Mouse (Mus musculus): ENCODE measurements at regions not wholly inside any gene's neighbourhood (a gene's known extent, or its start where the extent isn't known, plus 50 kb on each side); places are given as distances from the start of the nearest gene placed in this dataset.

GRCm38 (mm10) chr9:31971801-31972628 lies 58.8 kb upstream of the Barx2 start:
- Histone ChIP-seq H3K4me2 (ENCODE audit: low read length) (peak overlapping the region; percentile 1; the same call in 1 of the 2 replicates), H3K4me1 (ENCODE audit: control insufficient read depth, insufficient read depth, low read length) (peaks cover 14% of the 10 kb centered on the region), H3K9me3 (replicated peaks; ENCODE audit: control insufficient read depth, low read length, poor library complexity, severe bottlenecking) (no peaks in the 10 kb centered on the region), H3K36me3 (ENCODE audit: control insufficient read depth, insufficient read depth, low read length) (no peaks in the 10 kb centered on the region), H3K27ac (ENCODE audit: low read length) (peak overlapping the region; percentile 25), H3K27me3 (ENCODE audit: control insufficient read depth, insufficient read depth, low read depth, low read length) (no peaks in the 10 kb centered on the region), H3K9ac (ENCODE audit: low read depth, low read length) (peak overlapping the region; percentile 3; the same call in 1 of the 2 replicates), H3K4me3 (ENCODE audit: low read depth, low read length) (no peak overlapping the region)
- 7% methylated on average over 7 of the region's 7 CpGs for WGBS
- peak; percentile 97 for ATAC-seq

GRCm38 (mm10) chr9:31972629-31972993 lies 59.3 kb upstream of the Barx2 start:
- Histone ChIP-seq H3K27me3 (ENCODE audit: control insufficient read depth, insufficient read depth, low read depth, low read length) (no peaks in the 10 kb centered on the region), H3K27ac (ENCODE audit: low read length) (peak overlapping the region; percentile 25), H3K4me1 (ENCODE audit: control insufficient read depth, insufficient read depth, low read length) (peaks cover 14% of the 10 kb centered on the region), H3K4me3 (ENCODE audit: low read depth, low read length) (no peak overlapping the region), H3K36me3 (ENCODE audit: control insufficient read depth, insufficient read depth, low read length) (no peaks in the 10 kb centered on the region), H3K9me3 (replicated peaks; ENCODE audit: control insufficient read depth, low read length, poor library complexity, severe bottlenecking) (no peaks in the 10 kb centered on the region), H3K9ac (ENCODE audit: low read depth, low read length) (peak overlapping the region; percentile 3; the same call in 1 of the 2 replicates), H3K4me2 (ENCODE audit: low read length) (peak overlapping the region; percentile 1; the same call in 1 of the 2 replicates)
- 31% methylated on average over 6 of the region's 6 CpGs for WGBS
- peak; percentile 66 for ATAC-seq

GRCm38 (mm10) chr9:31976191-31976590 lies 62.9 kb upstream of the Barx2 start:
- ATAC-seq: no peak
- peaks cover 14% of the 10 kb centered on the region for H3K4me1 ChIP-seq (ENCODE audit: control insufficient read depth, insufficient read depth, low read length)

GRCm38 (mm10) chr9:31978071-31978470 lies 64.8 kb upstream of the Barx2 start:
- H3K36me3 ChIP-seq (ENCODE audit: control insufficient read depth, insufficient read depth, low read length): no peaks in the 10 kb centered on the region
- H3K4me1 ChIP-seq (ENCODE audit: control insufficient read depth, insufficient read depth, low read length): no peaks in the 10 kb centered on the region
- no peaks in the 10 kb centered on the region for H3K27me3 ChIP-seq (ENCODE audit: control insufficient read depth, insufficient read depth, low read depth, low read length)
- WGBS: 94% methylated on average over 2 of the region's 2 CpGs
- no peak overlapping the region for H3K27ac ChIP-seq (ENCODE audit: low read length)
- ATAC-seq: no peak
- no peak overlapping the region for H3K4me2 ChIP-seq (ENCODE audit: low read length)
- H3K9me3 ChIP-seq (replicated peaks; ENCODE audit: control insufficient read depth, low read length, poor library complexity, severe bottlenecking): 0 out of 2 replicates have a peak, but pooled peaks cover 3% of the 10 kb centered on the region
- no peak overlapping the region for H3K4me3 ChIP-seq (ENCODE audit: low read depth, low read length)
- no peak overlapping the region for H3K9ac ChIP-seq (ENCODE audit: low read depth, low read length)

More at GRCm38 (mm10) chr9:31976191-31976590, 62.9 kb upstream of the Barx2 start:
- no peak overlapping the region for H3K27ac ChIP-seq (ENCODE audit: low read length)
- H3K9me3 ChIP-seq (replicated peaks; ENCODE audit: control insufficient read depth, low read length, poor library complexity, severe bottlenecking): 0 out of 2 replicates have a peak, but pooled peaks cover 3% of the 10 kb centered on the region
- H3K4me2 ChIP-seq (ENCODE audit: low read length): no peak overlapping the region
- H3K4me3 ChIP-seq (ENCODE audit: low read depth, low read length): no peak overlapping the region
- no peaks in the 10 kb centered on the region for H3K27me3 ChIP-seq (ENCODE audit: control insufficient read depth, insufficient read depth, low read depth, low read length)
- no peaks in the 10 kb centered on the region for H3K36me3 ChIP-seq (ENCODE audit: control insufficient read depth, insufficient read depth, low read length)
- 25% methylated on average over 2 of the region's 2 CpGs for WGBS
- no peak overlapping the region for H3K9ac ChIP-seq (ENCODE audit: low read depth, low read length)

- H3K9me3 ChIP-seq (replicated peaks; ENCODE audit: control insufficient read depth, low read length, poor library complexity, severe bottlenecking): 0 out of 2 replicates have a peak, but pooled peaks cover 3% of the 10 kb centered on the region
- no peaks in the 10 kb centered on the region for H3K27me3 ChIP-seq (ENCODE audit: control insufficient read depth, insufficient read depth, low read depth, low read length)
- 92% methylated on average over 3 of the region's 3 CpGs for WGBS
- H3K27ac ChIP-seq (ENCODE audit: low read length): no peak overlapping the region
- ATAC-seq: no peak
- no peaks in the 10 kb centered on the region for H3K4me1 ChIP-seq (ENCODE audit: control insufficient read depth, insufficient read depth, low read length)
- H3K36me3 ChIP-seq (ENCODE audit: control insufficient read depth, insufficient read depth, low read length): no peaks in the 10 kb centered on the region
- H3K4me3 ChIP-seq (ENCODE audit: low read depth, low read length): no peak overlapping the region
- H3K9ac ChIP-seq (ENCODE audit: low read depth, low read length): no peak overlapping the region
- no peak overlapping the region for H3K4me2 ChIP-seq (ENCODE audit: low read length)
These were observed 65.9 kb upstream of the Barx2 start for GRCm38 (mm10) chr9:31979211-31979610.

GRCm38 (mm10) chr9:31980459-31980858 lies 67.2 kb upstream of the Barx2 start:
- no peak overlapping the region for H3K9ac ChIP-seq (ENCODE audit: low read depth, low read length)
- H3K27me3 ChIP-seq (ENCODE audit: control insufficient read depth, insufficient read depth, low read depth, low read length): no peaks in the 10 kb centered on the region
- H3K9me3 ChIP-seq (replicated peaks; ENCODE audit: control insufficient read depth, low read length, poor library complexity, severe bottlenecking): 0 out of 2 replicates have a peak, but pooled peaks cover 3% of the 10 kb centered on the region
- ATAC-seq: no peak
- 95% methylated on average over 5 of the region's 5 CpGs for WGBS
- no peaks in the 10 kb centered on the region for H3K36me3 ChIP-seq (ENCODE audit: control insufficient read depth, insufficient read depth, low read length)
- H3K4me1 ChIP-seq (ENCODE audit: control insufficient read depth, insufficient read depth, low read length): no peaks in the 10 kb centered on the region
- H3K27ac ChIP-seq (ENCODE audit: low read length): no peak overlapping the region
- H3K4me3 ChIP-seq (ENCODE audit: low read depth, low read length): no peak overlapping the region
- no peak overlapping the region for H3K4me2 ChIP-seq (ENCODE audit: low read length)

- H3K4me1 ChIP-seq (ENCODE audit: control insufficient read depth, insufficient read depth, low read length): no peaks in the 10 kb centered on the region
- WGBS: 76% methylated on average over 12 of the region's 12 CpGs
- ATAC-seq: no peak
- H3K4me2 ChIP-seq (ENCODE audit: low read length): no peak overlapping the region
- no peak overlapping the region for H3K27ac ChIP-seq (ENCODE audit: low read length)
- H3K36me3 ChIP-seq (ENCODE audit: control insufficient read depth, insufficient read depth, low read length): no peaks in the 10 kb centered on the region
- H3K27me3 ChIP-seq (ENCODE audit: control insufficient read depth, insufficient read depth, low read depth, low read length): no peaks in the 10 kb centered on the region
- no peak overlapping the region for H3K9ac ChIP-seq (ENCODE audit: low read depth, low read length)
- H3K4me3 ChIP-seq (ENCODE audit: low read depth, low read length): no peak overlapping the region
- no peaks in the 10 kb centered on the region for H3K9me3 ChIP-seq (replicated peaks; ENCODE audit: control insufficient read depth, low read length, poor library complexity, severe bottlenecking)
These were observed 70.7 kb upstream of the Barx2 start for GRCm38 (mm10) chr9:31983759-31984586.

GRCm38 (mm10) chr9:31988826-31989225 lies 75.6 kb upstream of the Barx2 start:
- H3K27me3 ChIP-seq (ENCODE audit: control insufficient read depth, insufficient read depth, low read depth, low read length): no peaks in the 10 kb centered on the region
- peaks cover 7% of the 10 kb centered on the region for H3K4me1 ChIP-seq (ENCODE audit: control insufficient read depth, insufficient read depth, low read length)
- ATAC-seq: no peak
- H3K9me3 ChIP-seq (replicated peaks; ENCODE audit: control insufficient read depth, low read length, poor library complexity, severe bottlenecking): no peaks in the 10 kb centered on the region
- H3K36me3 ChIP-seq (ENCODE audit: control insufficient read depth, insufficient read depth, low read length): no peaks in the 10 kb centered on the region
- no peak overlapping the region for H3K9ac ChIP-seq (ENCODE audit: low read depth, low read length)
- H3K4me2 ChIP-seq (ENCODE audit: low read length): no peak overlapping the region
- 77% methylated on average over 7 of the region's 7 CpGs for WGBS
- no peak overlapping the region for H3K4me3 ChIP-seq (ENCODE audit: low read depth, low read length)
- no peak overlapping the region for H3K27ac ChIP-seq (ENCODE audit: low read length)
